In genomic region chr4:108387681-108388253, GRCm38 (mm10) we compare ENCODE assay signal across 8 mouse cellular contexts. TPM values are rescaled to one million over a fixed set of nuclear protein-coding genes. Genes with fewer than 3 reads are reported as not detected.
DNase-seq lines count a peak whose midpoint lies in the region; ATAC-seq lines count a peak whose summit lies in the region.

No protein-coding gene starts in this region.

- H3K9me3 ChIP-seq in embryonic facial prominence, embryonic 11.5 days (replicated peaks; ENCODE audit: control insufficient read depth, low read length): no peaks in the 10 kb centered on the region
- no peaks in the 10 kb centered on the region for H3K9me3 ChIP-seq in neural tube, embryonic 13.5 days

- H3K4me1 ChIP-seq in embryonic facial prominence, embryonic 11.5 days (ENCODE audit: control insufficient read depth, insufficient read depth, low read length): peaks cover 6% of the 10 kb centered on the region; the same call in 1 of the 2 replicates
- H3K4me1 ChIP-seq in neural tube, embryonic 13.5 days (replicated peaks): peaks cover 31% of the 10 kb centered on the region

- H3K27ac ChIP-seq in embryonic facial prominence, embryonic 11.5 days (replicated peaks; ENCODE audit: low read depth, low read length): peak overlapping the region; percentile 69
- H3K27ac ChIP-seq in neural tube, embryonic 13.5 days (replicated peaks): peak overlapping the region; percentile 81

- ATAC-seq in embryonic facial prominence, embryonic 11.5 days (replicated peaks; ENCODE audit: insufficient number of reproducible peaks, low FRiP score, low TSS enrichment, low read depth): peak; percentile 65
- ATAC-seq in neural tube, embryonic 13.5 days (ENCODE audit: low read depth): peak; percentile 54
- no peak; the same call in 1 of the 2 replicates for ATAC-seq in erythroid progenitor cell, adult 5-6 weeks (replicated peaks; ENCODE audit: low FRiP score, poor library complexity, severe bottlenecking)

- peak overlapping the region; percentile 65 for H3K9ac ChIP-seq in embryonic facial prominence, embryonic 11.5 days (replicated peaks; ENCODE audit: low read length)
- H3K9ac ChIP-seq in neural tube, embryonic 13.5 days: peak overlapping the region; percentile 69

- peak overlapping the region; percentile 46 for H3K4me2 ChIP-seq in embryonic facial prominence, embryonic 11.5 days (ENCODE audit: low read depth, low read length)
- H3K4me2 ChIP-seq in neural tube, embryonic 13.5 days: peak overlapping the region; percentile 63

- no peaks in the 10 kb centered on the region; the same call in 1 of the 2 replicates for H3K27me3 ChIP-seq in embryonic facial prominence, embryonic 11.5 days (ENCODE audit: control insufficient read depth, insufficient read depth, low read length)
- H3K27me3 ChIP-seq in neural tube, embryonic 13.5 days: peaks cover 27% of the 10 kb centered on the region

- 3% methylated on average over 18 of the region's 18 CpGs for WGBS in embryonic facial prominence, embryonic 11.5 days
- WGBS in neural tube, embryonic 13.5 days: 6% methylated on average over 18 of the region's 18 CpGs

- peak; percentile 79 for DNase-seq in urinary bladder, postnatal 14 days (ENCODE audit: low spot score)
- DNase-seq in urinary bladder, postnatal 10 days (ENCODE audit: low spot score): no peak
- DNase-seq in embryonic facial prominence, embryonic 11.5 days (ENCODE audit: low spot score): peak; percentile 86
- DNase-seq in heart, adult 9 months (ENCODE audit: low spot score in 2 of 2): peak; percentile 81 to 84
- peak; percentile 45 for DNase-seq in kidney, adult 9 months
- DNase-seq in lung, adult 18-20 months: peak; percentile 74 to 86

- no peaks in the 10 kb centered on the region for H3K36me3 ChIP-seq in embryonic facial prominence, embryonic 11.5 days (replicated peaks; ENCODE audit: control insufficient read depth, insufficient read depth, low read depth, low read length)
- no peaks in the 10 kb centered on the region for H3K36me3 ChIP-seq in neural tube, embryonic 13.5 days

- H3K4me3 ChIP-seq in embryonic facial prominence, embryonic 11.5 days (ENCODE audit: low read depth, low read length): peak overlapping the region; percentile 11; the same call in 1 of the 2 replicates
- H3K4me3 ChIP-seq in neural tube, embryonic 13.5 days: peak overlapping the region; percentile 36

RNA-seq across cellular contexts. Expression of gene Shisal2a, which starts 4.6 kb away (rescaled TPM):
- polyA plus RNA-seq in embryonic facial prominence, embryonic 11.5 days (2014; fragmentation: Nextera tagmentation; extraction: Ambion mirVana): 8.5 and 10.2 TPM in 2 replicates
- polyA plus RNA-seq in neural tube, embryonic 13.5 days (2015; fragmentation: Nextera tagmentation; extraction: Ambion mirVana): 4.0 and 4.1 TPM in 2 replicates
- total RNA-seq in erythroid progenitor cell, adult 5-6 weeks (2015; ENCODE audit: low replicate concordance): not detected in 2 replicates
- not detected in 2 replicates for total RNA-seq in erythroid progenitor cell, adult 5-6 weeks (2017; ENCODE audit: low replicate concordance)

RNA-seq across cellular contexts. Expression of gene Gpx7, which starts 19.0 kb away (rescaled TPM):
- polyA plus RNA-seq in embryonic facial prominence, embryonic 11.5 days (2014; fragmentation: Nextera tagmentation; extraction: Ambion mirVana): 44.9 and 46.4 TPM in 2 replicates
- polyA plus RNA-seq in neural tube, embryonic 13.5 days (2015; fragmentation: Nextera tagmentation; extraction: Ambion mirVana): 36.5 and 40.7 TPM in 2 replicates
- not detected in 2 replicates for total RNA-seq in erythroid progenitor cell, adult 5-6 weeks (2015; ENCODE audit: low replicate concordance)
- total RNA-seq in erythroid progenitor cell, adult 5-6 weeks (2017; ENCODE audit: low replicate concordance): not detected in 2 replicates

RNA-seq across cellular contexts. Expression of gene Coa7, which starts 59.8 kb away (rescaled TPM):
- polyA plus RNA-seq in embryonic facial prominence, embryonic 11.5 days (2014; fragmentation: Nextera tagmentation; extraction: Ambion mirVana): 53.7 and 57.0 TPM in 2 replicates
- 43.2 and 46.8 TPM in 2 replicates for polyA plus RNA-seq in neural tube, embryonic 13.5 days (2015; fragmentation: Nextera tagmentation; extraction: Ambion mirVana)
- total RNA-seq in erythroid progenitor cell, adult 5-6 weeks (2015; ENCODE audit: low replicate concordance): 2.5 TPM in 1 of 2 replicates, not detected in the other
- total RNA-seq in erythroid progenitor cell, adult 5-6 weeks (2017; ENCODE audit: low replicate concordance): 2.8 and 11.9 TPM in 2 replicates
